Mouse (Mus musculus): Measurements from ENCODE around the gene Zfp64. TPM values are rescaled to one million over a fixed set of nuclear protein-coding genes. Genes with fewer than 3 reads are reported as not detected.

Gene Zfp64
- total and polyA plus RNA-seq, 3 experiments: 20.0 to 37.0 (median 25.1) TPM

DNA sequence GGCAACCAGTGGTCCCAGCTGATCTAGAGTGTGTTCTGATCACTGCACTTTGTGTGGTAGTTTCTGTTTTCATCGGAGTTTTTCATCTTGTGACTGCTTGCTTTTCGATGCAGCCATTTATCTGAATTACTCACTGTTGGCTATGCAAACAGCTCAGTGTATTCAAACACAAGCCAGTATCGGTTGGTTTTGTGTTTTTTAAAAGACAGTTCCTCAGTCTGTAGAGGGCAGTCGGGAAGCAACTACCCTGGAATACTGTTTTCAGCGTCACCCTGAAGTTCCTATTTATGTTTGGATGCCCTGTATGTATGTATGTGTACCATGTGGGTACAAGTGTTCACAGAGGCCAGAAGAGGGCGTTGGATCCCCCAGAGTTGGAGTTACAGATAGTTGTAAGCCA, 11.1 kb upstream of the Zfp64 start:
- Histone ChIP-seq H3K36me3 (replicated peaks in 1 of 2; ENCODE audit: control insufficient read depth in 1 of 2, insufficient read depth in 1 of 2, low read length in 1 of 2) (no peaks in the 10 kb centered on the region), H3K4me2 (ENCODE audit: insufficient read depth, low read depth, poor library complexity, severe bottlenecking) (no peak overlapping the region), H3K27me3 (replicated peaks) (no peaks in the 10 kb centered on the region), H3K4me3 (replicated peaks in 1 of 3; ENCODE audit: low read depth in 2 of 3, low read length in 2 of 3, poor library complexity in 1 of 3) (no peak overlapping the region), H3K9me3 (replicated peaks; ENCODE audit: low read length) (peaks cover 9% of the 10 kb centered on the region), H3K79me2 (replicated peaks; ENCODE audit: control insufficient read depth, extremely low read depth, insufficient read depth, poor library complexity, severe bottlenecking) (no peaks in the 10 kb centered on the region), H3K4me1 (ENCODE audit: control insufficient read depth in 1 of 2, insufficient read depth in 2 of 2) (no peaks in the 10 kb centered on the region), H3K9ac (ENCODE audit: insufficient read depth, low read depth) (no peak overlapping the region), H3K27ac (ENCODE audit: insufficient read depth, low read depth) (no peak overlapping the region)
- TF ChIP-seq JUND (conservative IDR thresholded peaks at IDR 0.05; ENCODE audit: low read depth, low read length) (no peak), BHLHE40 (IDR thresholded peaks at IDR 0.05; ENCODE audit: low read depth, low read length) (no peak), HCFC1 (IDR thresholded peaks at IDR 0.05; ENCODE audit: low read depth, low read length) (no peak), GABPA (IDR thresholded peaks at IDR 0.05; ENCODE audit: insufficient replicate concordance, low read depth, low read length) (no peak), UBTF (IDR thresholded peaks at IDR 0.05; ENCODE audit: low read depth, low read length) (no peak), KAT2A (IDR thresholded peaks at IDR 0.05; ENCODE audit: insufficient replicate concordance, low read length) (no peak), MXI1 (IDR thresholded peaks at IDR 0.05; ENCODE audit: low read depth, low read length) (no peak), POLR2A (IDR thresholded peaks at IDR 0.05; ENCODE audit: low read depth, low read length) (no peak), TBP (conservative IDR thresholded peaks at IDR 0.05; ENCODE audit: low read depth, low read length) (no peak), PAX5 (IDR thresholded peaks at IDR 0.05; ENCODE audit: low read length) (no peak), TCF12 (IDR thresholded peaks at IDR 0.05; ENCODE audit: low read depth, low read length) (no peak), ZC3H11A (IDR thresholded peaks at IDR 0.05; ENCODE audit: low read depth, low read length) (no peak), ZMIZ1 (IDR thresholded peaks at IDR 0.05; ENCODE audit: low read depth, low read length) (no peak), USF2 (conservative IDR thresholded peaks at IDR 0.05; ENCODE audit: low read depth, low read length) (no peak), CHD1 (IDR thresholded peaks at IDR 0.05; ENCODE audit: low read depth, low read length) (no peak), ZNF384 (IDR thresholded peaks at IDR 0.05; ENCODE audit: low read depth, low read length) (no peak)
- DNase-seq (ENCODE audit: extremely low read depth): no peak
- dilution Hi-C loops (cut with MboI; ENCODE audit: extremely low pct_ligation_motif_present, extremely low pct_unique_long_range_greater_than_20kb, low sequenced_read_pairs) (no loop called here), in situ Hi-C loops (cut with MboI; ENCODE audit: low pct_ligation_motif_present, low pct_unique_long_range_greater_than_20kb, low sequenced_read_pairs) (loop anchor here (25.0 kb wide), 3 partner anchors 1121 to 1546 kb away; no protein-coding TSS in a partner anchor)

DNA sequence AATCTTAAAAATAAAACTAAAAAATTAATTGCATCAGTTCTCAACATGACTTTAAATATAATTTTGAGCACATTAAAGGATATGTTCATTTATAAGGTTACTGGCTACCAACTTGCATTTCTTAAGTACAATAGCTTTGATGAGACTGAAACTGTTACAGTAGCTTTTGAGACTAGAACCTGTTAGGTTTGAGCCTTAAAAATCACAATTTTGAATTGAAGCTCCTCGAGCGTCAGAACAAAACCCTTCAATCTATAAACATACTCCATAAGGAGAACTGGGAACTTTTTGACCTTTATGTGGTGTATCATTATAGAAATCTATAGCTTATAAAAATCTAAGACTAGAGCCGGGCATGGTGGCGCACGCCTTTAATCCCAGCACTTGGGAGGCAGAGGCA, 9.5 kb upstream of the Zfp64 start:
- dilution Hi-C loops (cut with MboI; ENCODE audit: extremely low pct_ligation_motif_present, extremely low pct_unique_long_range_greater_than_20kb, low sequenced_read_pairs): no loop called here

More for the DNA sequence above, 9.5 kb upstream of the Zfp64 start:
- in situ Hi-C loops (cut with MboI; ENCODE audit: low pct_ligation_motif_present, low pct_unique_long_range_greater_than_20kb, low sequenced_read_pairs): loop anchor here (25.0 kb wide), 3 partner anchors 1122 to 1547 kb away; no protein-coding TSS in a partner anchor
- no peak overlapping the region for H3K9ac ChIP-seq (ENCODE audit: insufficient read depth, low read depth)
- H3K4me1 ChIP-seq (ENCODE audit: control insufficient read depth in 1 of 2, insufficient read depth in 2 of 2): no peaks in the 10 kb centered on the region
- H3K4me2 ChIP-seq (ENCODE audit: insufficient read depth, low read depth, poor library complexity, severe bottlenecking): no peak overlapping the region
- H3K9me3 ChIP-seq (replicated peaks; ENCODE audit: low read length): peaks cover 4% of the 10 kb centered on the region
- no peaks in the 10 kb centered on the region for H3K79me2 ChIP-seq (replicated peaks; ENCODE audit: control insufficient read depth, extremely low read depth, insufficient read depth, poor library complexity, severe bottlenecking)
- no peak for TF ChIP-seq ZNF384 (IDR thresholded peaks at IDR 0.05; ENCODE audit: low read depth, low read length)
- TF ChIP-seq ELF1 (IDR thresholded peaks at IDR 0.05; ENCODE audit: low read depth, low read length): no peak
- TF ChIP-seq BHLHE40 (IDR thresholded peaks at IDR 0.05; ENCODE audit: low read depth, low read length): no peak
- no peak for TF ChIP-seq MAFK (IDR thresholded peaks at IDR 0.05; ENCODE audit: insufficient replicate concordance, low read length)
- TF ChIP-seq ZC3H11A (IDR thresholded peaks at IDR 0.05; ENCODE audit: low read depth, low read length): no peak
- TF ChIP-seq MYC (IDR thresholded peaks at IDR 0.05; ENCODE audit: low read depth, low read length): no peak
- TF ChIP-seq UBTF (IDR thresholded peaks at IDR 0.05; ENCODE audit: low read depth, low read length): no peak
- no peak for TF ChIP-seq RCOR1 (conservative IDR thresholded peaks at IDR 0.05; ENCODE audit: low read depth, low read length)
- no peak for TF ChIP-seq MAX (IDR thresholded peaks at IDR 0.05; ENCODE audit: low read length)
- TF ChIP-seq EP300 (IDR thresholded peaks at IDR 0.05; ENCODE audit: low read length): no peak
- TF ChIP-seq POLR2AphosphoS2 (IDR thresholded peaks at IDR 0.05; ENCODE audit: low read depth, low read length): no peak
- no peak for TF ChIP-seq MAZ (IDR thresholded peaks at IDR 0.05; ENCODE audit: low read depth, low read length)
- TF ChIP-seq JUND (conservative IDR thresholded peaks at IDR 0.05; ENCODE audit: low read depth, low read length): no peak
- TF ChIP-seq GABPA (IDR thresholded peaks at IDR 0.05; ENCODE audit: insufficient replicate concordance, low read depth, low read length): no peak
- TF ChIP-seq RAD21 (IDR thresholded peaks at IDR 0.05; ENCODE audit: low read depth, low read length): no peak
- TF ChIP-seq HCFC1 (IDR thresholded peaks at IDR 0.05; ENCODE audit: low read depth, low read length): no peak
- H3K27ac ChIP-seq (ENCODE audit: insufficient read depth, low read depth): no peak overlapping the region
- H3K4me3 ChIP-seq (replicated peaks in 1 of 3; ENCODE audit: low read depth in 2 of 3, low read length in 2 of 3, poor library complexity in 1 of 3): no peak overlapping the region
- no peaks in the 10 kb centered on the region for H3K36me3 ChIP-seq (replicated peaks in 1 of 2; ENCODE audit: control insufficient read depth in 1 of 2, insufficient read depth in 1 of 2, low read length in 1 of 2)
- no peak for DNase-seq (ENCODE audit: extremely low read depth)
- H3K27me3 ChIP-seq (replicated peaks): no peaks in the 10 kb centered on the region

Measured in CH12.LX (cell line).